Mouse (Mus musculus): ENCODE data around the gene Ern1. TPM values are rescaled to one million over a fixed set of nuclear protein-coding genes. Genes with fewer than 3 reads are reported as not detected.

Ern1 gene
- polyA plus RNA-seq, 1 experiment from 2014 or later = 4.7 TPM

DNA sequence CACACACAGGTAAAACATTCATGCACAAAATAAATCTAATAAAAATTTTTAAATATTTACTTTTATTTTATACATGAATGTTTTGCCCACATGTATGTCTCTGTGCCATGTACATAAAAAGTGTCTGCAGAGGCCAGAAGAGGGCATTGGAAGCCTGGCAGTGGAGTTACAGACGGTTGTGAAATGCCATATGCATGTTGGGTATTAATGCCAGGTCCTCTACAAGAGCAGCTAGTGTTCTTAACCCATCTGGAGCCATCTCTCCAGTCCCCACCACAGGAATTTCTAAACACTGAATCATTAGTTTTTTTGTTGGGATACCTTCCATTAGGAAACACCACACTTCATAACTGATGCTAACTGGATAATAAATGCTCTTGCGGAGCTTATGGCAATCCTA, 50.1 kb downstream of the Ern1 start:
- Histone ChIP-seq H3K9me3 (replicated peaks; ENCODE audit: control insufficient read depth, low read length) (no peaks in the 10 kb centered on the region), H3K4me2 (ENCODE audit: low read depth, low read length) (no peak overlapping the region), H3K9ac (ENCODE audit: low read length) (no peak overlapping the region), H3K4me1 (ENCODE audit: control insufficient read depth, insufficient read depth, low read length) (peaks cover 3% of the 10 kb centered on the region; the same call in 1 of the 2 replicates), H3K27ac (ENCODE audit: low read length) (no peak overlapping the region), H3K4me3 (ENCODE audit: low read length) (no peak overlapping the region), H3K36me3 (ENCODE audit: control insufficient read depth, insufficient read depth) (no peaks in the 10 kb centered on the region; the same call in 1 of the 2 replicates), H3K27me3 (ENCODE audit: control insufficient read depth, insufficient read depth, low read length) (no peaks in the 10 kb centered on the region)
- no peak for ATAC-seq (replicated peaks; ENCODE audit: extremely low read depth, insufficient read depth, low FRiP score)
- 88% methylated on average over 2 of the region's 2 CpGs for WGBS

DNA sequence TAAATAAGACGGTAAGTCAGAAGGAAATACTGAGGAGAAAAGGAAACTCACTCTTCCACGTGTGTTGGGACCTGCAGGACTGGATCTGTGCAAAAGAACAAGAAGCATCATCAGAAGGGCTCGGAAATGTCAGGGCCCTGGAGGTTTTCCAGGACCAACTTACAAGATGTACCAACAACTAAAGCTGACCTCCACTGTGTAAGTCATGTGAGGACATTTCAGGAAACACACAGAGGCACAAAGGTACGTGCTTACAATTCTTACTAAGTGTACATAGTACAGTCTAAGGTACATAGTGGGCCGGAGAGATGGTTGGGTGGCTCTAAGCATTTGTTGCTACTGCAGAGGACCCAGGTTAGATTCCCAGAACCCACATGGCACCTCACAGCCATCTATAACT, 50.6 kb downstream of the Ern1 start:
- WGBS = 82% methylated on average over 5 of the region's 5 CpGs
- Histone ChIP-seq H3K9me3 (replicated peaks; ENCODE audit: control insufficient read depth, low read length) (no peaks in the 10 kb centered on the region), H3K27me3 (ENCODE audit: control insufficient read depth, insufficient read depth, low read length) (no peaks in the 10 kb centered on the region), H3K36me3 (ENCODE audit: control insufficient read depth, insufficient read depth) (no peaks in the 10 kb centered on the region; the same call in 1 of the 2 replicates), H3K4me3 (ENCODE audit: low read length) (no peak overlapping the region), H3K4me2 (ENCODE audit: low read depth, low read length) (no peak overlapping the region), H3K27ac (ENCODE audit: low read length) (no peak overlapping the region), H3K9ac (ENCODE audit: low read length) (no peak overlapping the region), H3K4me1 (ENCODE audit: control insufficient read depth, insufficient read depth, low read length) (peaks cover 3% of the 10 kb centered on the region; the same call in 1 of the 2 replicates)
- ATAC-seq (replicated peaks; ENCODE audit: extremely low read depth, insufficient read depth, low FRiP score) = no peak

DNA sequence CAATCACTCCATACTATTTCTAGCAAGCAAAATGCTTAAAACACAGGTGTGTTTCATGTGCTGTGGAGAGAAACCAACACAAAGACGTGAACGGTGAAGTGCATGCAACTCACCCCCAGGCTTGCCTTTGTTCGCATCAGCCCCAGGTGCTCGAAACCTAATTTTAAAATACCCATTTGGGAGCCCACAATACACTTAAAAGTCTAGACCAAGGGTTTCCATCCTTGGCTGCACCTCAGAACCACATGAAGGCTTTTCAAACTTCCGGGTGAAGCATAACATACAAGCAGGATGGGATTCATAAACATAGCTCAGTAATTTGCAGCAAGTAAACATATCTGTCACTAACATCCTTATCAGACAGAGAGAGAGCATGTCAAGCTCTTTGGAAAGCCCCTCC, 57.3 kb downstream of the Ern1 start:
- H3K4me1 ChIP-seq (ENCODE audit: control insufficient read depth, insufficient read depth, low read length) = no peaks in the 10 kb centered on the region; the same call in 1 of the 2 replicates
- H3K27ac ChIP-seq (ENCODE audit: low read length) = no peak overlapping the region
- H3K4me2 ChIP-seq (ENCODE audit: low read depth, low read length) = no peak overlapping the region
- H3K9me3 ChIP-seq (replicated peaks; ENCODE audit: control insufficient read depth, low read length) = no peaks in the 10 kb centered on the region
- H3K4me3 ChIP-seq (ENCODE audit: low read length) = no peak overlapping the region
- no peak for ATAC-seq (replicated peaks; ENCODE audit: extremely low read depth, insufficient read depth, low FRiP score)
- H3K36me3 ChIP-seq (ENCODE audit: control insufficient read depth, insufficient read depth) = no peaks in the 10 kb centered on the region; the same call in 1 of the 2 replicates
- no peaks in the 10 kb centered on the region for H3K27me3 ChIP-seq (ENCODE audit: control insufficient read depth, insufficient read depth, low read length)
- WGBS = 74% methylated on average over 5 of the region's 5 CpGs
- H3K9ac ChIP-seq (ENCODE audit: low read length) = no peak overlapping the region

DNA sequence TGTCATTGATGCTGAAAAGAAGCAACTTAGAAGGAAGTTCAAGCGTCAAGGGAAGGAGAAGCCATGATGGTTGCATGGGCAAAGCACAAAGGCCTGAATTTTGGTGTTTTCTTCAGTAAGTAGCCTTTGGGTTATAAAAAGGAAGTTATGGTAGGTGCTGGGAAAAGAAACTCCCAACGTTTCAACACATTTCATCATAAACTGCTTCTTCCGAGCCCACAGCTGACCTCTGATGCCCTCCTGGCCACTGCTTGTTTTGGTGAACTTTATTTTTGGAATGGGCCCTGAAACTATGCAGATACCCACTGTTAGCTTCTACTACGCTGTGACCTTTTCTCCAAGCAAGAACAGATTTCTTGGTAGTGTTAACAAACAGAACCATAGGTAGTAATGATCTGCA, 58.0 kb downstream of the Ern1 start:
- 66% methylated on average over 4 of the region's 4 CpGs for WGBS
- H3K27me3 ChIP-seq (ENCODE audit: control insufficient read depth, insufficient read depth, low read length) = no peaks in the 10 kb centered on the region
- no peak overlapping the region for H3K4me3 ChIP-seq (ENCODE audit: low read length)
- ATAC-seq (replicated peaks; ENCODE audit: extremely low read depth, insufficient read depth, low FRiP score) = no peak
- H3K36me3 ChIP-seq (ENCODE audit: control insufficient read depth, insufficient read depth) = peaks cover 3% of the 10 kb centered on the region
- no peaks in the 10 kb centered on the region for H3K9me3 ChIP-seq (replicated peaks; ENCODE audit: control insufficient read depth, low read length)
- no peak overlapping the region for H3K9ac ChIP-seq (ENCODE audit: low read length)
- no peaks in the 10 kb centered on the region; the same call in 1 of the 2 replicates for H3K4me1 ChIP-seq (ENCODE audit: control insufficient read depth, insufficient read depth, low read length)
- H3K27ac ChIP-seq (ENCODE audit: low read length) = no peak overlapping the region
- H3K4me2 ChIP-seq (ENCODE audit: low read depth, low read length) = no peak overlapping the region

DNA sequence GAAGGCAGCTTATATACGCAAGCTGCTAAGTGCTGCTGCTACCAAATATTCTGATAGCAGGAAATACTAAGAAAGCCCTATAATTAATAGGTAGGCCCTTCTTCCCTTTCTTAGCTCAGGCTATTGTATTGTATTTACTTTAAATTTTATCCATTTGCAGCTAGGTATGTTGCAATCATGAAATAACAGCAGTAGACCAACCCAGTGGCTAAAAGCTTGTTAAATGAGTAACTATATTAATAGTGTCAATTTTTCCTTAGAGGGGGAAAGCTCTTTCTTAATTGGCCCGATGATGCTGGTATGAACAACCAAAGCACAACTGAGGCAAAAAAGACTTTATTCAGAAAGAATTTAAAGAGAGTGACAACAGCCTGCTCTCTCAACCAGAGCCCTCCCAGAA, 59.1 kb downstream of the Ern1 start:
- H3K36me3 ChIP-seq (ENCODE audit: control insufficient read depth, insufficient read depth) = peaks cover 3% of the 10 kb centered on the region
- H3K4me1 ChIP-seq (ENCODE audit: control insufficient read depth, insufficient read depth, low read length) = no peaks in the 10 kb centered on the region; the same call in 1 of the 2 replicates
- H3K4me2 ChIP-seq (ENCODE audit: low read depth, low read length) = no peak overlapping the region
- no peak overlapping the region for H3K4me3 ChIP-seq (ENCODE audit: low read length)
- no peak overlapping the region for H3K9ac ChIP-seq (ENCODE audit: low read length)
- H3K27ac ChIP-seq (ENCODE audit: low read length) = no peak overlapping the region
- no peaks in the 10 kb centered on the region for H3K27me3 ChIP-seq (ENCODE audit: control insufficient read depth, insufficient read depth, low read length)
- no peak for ATAC-seq (replicated peaks; ENCODE audit: extremely low read depth, insufficient read depth, low FRiP score)
- H3K9me3 ChIP-seq (replicated peaks; ENCODE audit: control insufficient read depth, low read length) = no peaks in the 10 kb centered on the region
- WGBS = 89% methylated on average over 2 of the region's 2 CpGs

DNA sequence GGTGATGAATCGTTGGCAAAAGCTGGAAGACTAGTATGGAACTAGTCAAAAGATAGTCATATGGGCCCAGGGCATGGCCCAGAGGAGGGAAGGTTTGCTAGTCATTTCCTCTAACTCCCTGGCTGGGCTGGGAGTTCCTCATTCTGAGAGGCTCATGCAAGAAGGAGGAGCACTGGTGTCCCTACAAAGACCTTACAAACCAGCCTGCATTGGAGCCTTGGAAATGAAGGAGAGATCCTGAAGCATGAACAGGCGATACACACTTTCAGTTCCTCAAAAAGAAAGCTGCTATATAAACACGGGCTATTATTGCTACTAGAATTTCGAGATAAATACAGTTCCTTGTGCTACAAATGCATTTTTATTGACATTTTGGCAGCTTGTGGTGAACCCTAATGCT, 59.5 kb downstream of the Ern1 start:
- H3K9me3 ChIP-seq (replicated peaks; ENCODE audit: control insufficient read depth, low read length) = no peaks in the 10 kb centered on the region
- ATAC-seq (replicated peaks; ENCODE audit: extremely low read depth, insufficient read depth, low FRiP score) = no peak
- peaks cover 3% of the 10 kb centered on the region for H3K36me3 ChIP-seq (ENCODE audit: control insufficient read depth, insufficient read depth)
- no peak overlapping the region for H3K9ac ChIP-seq (ENCODE audit: low read length)
- 81% methylated on average over 4 of the region's 4 CpGs for whole genome bisulfite sequencing
- H3K4me2 ChIP-seq (ENCODE audit: low read depth, low read length) = no peak overlapping the region
- H3K27me3 ChIP-seq (ENCODE audit: control insufficient read depth, insufficient read depth, low read length) = no peaks in the 10 kb centered on the region
- H3K4me1 ChIP-seq (ENCODE audit: control insufficient read depth, insufficient read depth, low read length) = no peaks in the 10 kb centered on the region; the same call in 1 of the 2 replicates
- H3K27ac ChIP-seq (ENCODE audit: low read length) = no peak overlapping the region
- H3K4me3 ChIP-seq (ENCODE audit: low read length) = no peak overlapping the region

DNA sequence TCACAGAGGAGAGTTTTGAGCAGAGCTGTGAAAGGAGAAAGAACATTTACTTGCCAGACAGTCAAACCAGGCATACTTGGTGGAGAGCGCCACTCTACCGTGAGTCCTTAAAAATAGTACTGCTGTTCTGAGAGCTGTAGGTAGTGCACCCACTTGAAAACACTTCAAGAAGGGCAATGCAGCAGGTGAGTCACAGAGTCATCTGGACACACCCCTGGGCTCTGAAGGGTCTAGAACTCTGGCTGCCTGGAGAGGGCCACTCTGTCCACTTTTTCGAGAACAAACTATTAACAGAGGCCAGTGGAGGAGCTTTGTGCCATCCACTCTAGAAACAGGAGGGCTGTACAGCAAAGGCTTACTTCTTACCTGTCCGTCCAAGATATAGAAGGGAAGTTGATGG, 61.2 kb downstream of the Ern1 start:
- Histone ChIP-seq H3K27me3 (ENCODE audit: control insufficient read depth, insufficient read depth, low read length) (no peaks in the 10 kb centered on the region), H3K9ac (ENCODE audit: low read length) (no peak overlapping the region), H3K9me3 (replicated peaks; ENCODE audit: control insufficient read depth, low read length) (no peaks in the 10 kb centered on the region), H3K27ac (ENCODE audit: low read length) (no peak overlapping the region), H3K4me3 (ENCODE audit: low read length) (no peak overlapping the region), H3K36me3 (ENCODE audit: control insufficient read depth, insufficient read depth) (peaks cover 3% of the 10 kb centered on the region), H3K4me2 (ENCODE audit: low read depth, low read length) (no peak overlapping the region), H3K4me1 (ENCODE audit: control insufficient read depth, insufficient read depth, low read length) (no peaks in the 10 kb centered on the region; the same call in 1 of the 2 replicates)
- 62% methylated on average over 4 of the region's 4 CpGs for WGBS
- ATAC-seq (replicated peaks; ENCODE audit: extremely low read depth, insufficient read depth, low FRiP score) = no peak

DNA sequence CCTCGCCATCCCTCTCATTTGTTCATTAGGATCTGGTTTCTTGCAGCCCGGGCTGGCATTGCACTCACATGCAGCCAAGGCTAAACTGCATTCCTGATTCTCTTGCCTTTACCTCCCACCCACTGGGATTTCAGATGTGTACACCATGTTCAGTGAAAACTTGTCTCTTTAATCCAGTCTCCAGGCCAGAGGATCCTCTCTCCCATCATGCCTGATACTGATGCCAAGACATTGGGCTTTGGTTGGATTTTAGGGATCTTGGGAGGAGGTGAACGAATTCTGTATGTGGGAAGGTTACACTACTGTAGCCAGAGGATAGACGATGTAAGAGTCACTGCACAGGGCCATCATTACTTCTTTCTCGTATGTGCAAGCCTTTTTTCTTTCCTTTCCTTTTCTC, 62.5 kb downstream of the Ern1 start:
- H3K4me3 ChIP-seq (ENCODE audit: low read length) = no peak overlapping the region

DNA sequence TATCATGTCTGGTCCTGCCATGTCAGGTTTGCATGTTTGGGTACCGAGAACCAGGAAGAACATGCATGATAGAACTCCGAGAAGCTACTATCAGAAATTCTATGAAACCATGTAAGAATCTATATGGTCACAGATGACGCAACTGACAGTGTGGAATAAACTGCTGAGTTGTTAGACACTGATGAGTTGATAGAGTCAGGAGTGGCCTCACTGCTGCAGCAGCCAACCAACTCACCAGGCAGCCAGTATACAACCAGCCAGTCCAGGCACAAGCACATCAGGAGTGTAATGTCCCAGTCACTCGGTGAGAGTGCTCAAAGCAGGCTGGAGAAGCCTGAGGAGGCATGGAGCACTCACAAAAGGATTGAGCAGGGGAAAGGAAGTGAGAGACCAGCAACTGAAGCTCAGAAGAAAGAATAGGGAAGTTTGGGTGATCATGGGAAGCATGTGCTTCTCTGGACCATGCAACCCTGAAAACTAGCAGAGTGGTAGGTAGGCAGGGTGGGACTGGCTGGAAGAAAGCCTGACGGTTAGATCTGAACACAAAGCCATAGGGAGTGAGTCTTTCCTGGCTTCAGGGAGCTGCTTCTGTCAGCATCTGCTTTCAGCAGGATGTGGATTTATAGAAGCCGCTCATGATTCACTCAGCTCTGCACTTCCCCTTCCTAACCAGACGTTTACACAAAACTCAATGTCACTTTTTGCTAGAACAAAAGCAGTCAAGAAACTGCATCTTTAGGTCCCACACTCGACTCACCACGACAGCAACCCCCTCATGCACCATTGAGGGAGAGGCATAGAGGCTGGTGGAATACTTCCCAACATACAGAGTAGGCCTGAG, 68.2 kb downstream of the Ern1 start:
- Histone ChIP-seq H3K9ac (ENCODE audit: low read length) (no peak overlapping the region), H3K4me3 (ENCODE audit: low read length) (no peak overlapping the region), H3K4me1 (ENCODE audit: control insufficient read depth, insufficient read depth, low read length) (no peaks in the 10 kb centered on the region; the same call in 1 of the 2 replicates), H3K4me2 (ENCODE audit: low read depth, low read length) (no peak overlapping the region), H3K36me3 (ENCODE audit: control insufficient read depth, insufficient read depth) (no peaks in the 10 kb centered on the region), H3K27ac (ENCODE audit: low read length) (0 out of 2 replicates have a peak overlapping the region, but pooled peaks have one; percentile 16), H3K27me3 (ENCODE audit: control insufficient read depth, insufficient read depth, low read length) (no peaks in the 10 kb centered on the region), H3K9me3 (replicated peaks; ENCODE audit: control insufficient read depth, low read length) (no peaks in the 10 kb centered on the region)
- no peak for ATAC-seq (replicated peaks; ENCODE audit: extremely low read depth, insufficient read depth, low FRiP score)
- WGBS = 63% methylated on average over 9 of the region's 9 CpGs

More for the DNA sequence above, 62.5 kb downstream of the Ern1 start:
- Histone ChIP-seq H3K4me2 (ENCODE audit: low read depth, low read length) (no peak overlapping the region), H3K27ac (ENCODE audit: low read length) (no peak overlapping the region), H3K27me3 (ENCODE audit: control insufficient read depth, insufficient read depth, low read length) (no peaks in the 10 kb centered on the region), H3K9ac (ENCODE audit: low read length) (no peak overlapping the region), H3K36me3 (ENCODE audit: control insufficient read depth, insufficient read depth) (peaks cover 3% of the 10 kb centered on the region), H3K9me3 (replicated peaks; ENCODE audit: control insufficient read depth, low read length) (no peaks in the 10 kb centered on the region), H3K4me1 (ENCODE audit: control insufficient read depth, insufficient read depth, low read length) (no peaks in the 10 kb centered on the region; the same call in 1 of the 2 replicates)
- WGBS = 93% methylated on average over 5 of the region's 5 CpGs
- ATAC-seq (replicated peaks; ENCODE audit: extremely low read depth, insufficient read depth, low FRiP score) = no peak
